Mouse (Mus musculus) C2C12 (cell line): Measurements from ENCODE around the gene Prkab1.

ENCODE experiments used
- CEBPB ChIP-seq: IDR thresholded peaks from one replicate; pipeline ENCODE4 v1.6.1; 2011; ENCODE audit warnings: low read depth, mild to moderate bottlenecking, control low read depth, moderate library complexity
- CTCF ChIP-seq: IDR thresholded peaks from one replicate; pipeline ENCODE4 v1.5.1; 2011; ENCODE audit not compliant: control insufficient read depth, insufficient read depth, insufficient read length
- FOSL1 ChIP-seq: IDR thresholded peaks from one replicate; pipeline ENCODE4 v1.8.0; 2011; ENCODE audit warnings: mild to moderate bottlenecking, low read length; ENCODE audit not compliant: poor library complexity, insufficient read depth, severe bottlenecking
- MAX ChIP-seq: IDR thresholded peaks from one replicate; pipeline ENCODE4 v1.6.1; 2011; ENCODE audit warnings: mild to moderate bottlenecking, control low read depth
- MYOD1 ChIP-seq: IDR thresholded peaks from one replicate; pipeline ENCODE4 v1.6.1; 2011; ENCODE audit warnings: low read depth; ENCODE audit not compliant: control insufficient read depth, insufficient read length
- MYOG ChIP-seq: IDR thresholded peaks from one replicate; pipeline ENCODE4 v1.6.1; 2011; ENCODE audit not compliant: control insufficient read depth, insufficient read length; ENCODE audit errors: extremely low read depth
- USF1 ChIP-seq: IDR thresholded peaks from one replicate; pipeline ENCODE4 v1.6.1; 2011; ENCODE audit warnings: low read depth, mild to moderate bottlenecking, control low read depth, moderate library complexity

- TF ChIP-seq CEBPB (no peak), CTCF (no peak), MYOD1 (no peak), MAX (no peak), MYOG (no peak), USF1 (no peak), FOSL1 (no peak)
These were observed 25.5 kb upstream of the Prkab1 start for GRCm38 (mm10) chr5:116049821-116050220.
